Mouse (Mus musculus) small intestine, adult 2 months (tissue): ENCODE results near the gene Rap1gds1.

Experiments
- CTCF ChIP-seq: fragments of 200-500 bp; IDR thresholded peaks from 2 replicates; pipeline ENCODE4 v1.5.1; 2012; ENCODE audit warnings: low read depth, mild to moderate bottlenecking, control low read depth, inconsistent platforms, low read length, moderate library complexity, mixed read lengths; ENCODE audit not compliant: insufficient replicate concordance, insufficient read length; ENCODE audit errors: extremely low read depth
- POLR2A ChIP-seq: fragments of 200-500 bp; IDR thresholded peaks from 2 replicates; pipeline ENCODE4 v1.6.1; 2012; ENCODE audit warnings: low read depth, mild to moderate bottlenecking, control low read depth, inconsistent platforms, low read length, moderate library complexity

- TF ChIP-seq CTCF: no peak
- TF ChIP-seq POLR2A: no peak
These were observed 138.2 kb downstream of the Rap1gds1 start for GRCm38 (mm10) chr3:138936780-138937179.
